Mouse (Mus musculus): Measurements from ENCODE around the gene A230050P20Rik.

DNA sequence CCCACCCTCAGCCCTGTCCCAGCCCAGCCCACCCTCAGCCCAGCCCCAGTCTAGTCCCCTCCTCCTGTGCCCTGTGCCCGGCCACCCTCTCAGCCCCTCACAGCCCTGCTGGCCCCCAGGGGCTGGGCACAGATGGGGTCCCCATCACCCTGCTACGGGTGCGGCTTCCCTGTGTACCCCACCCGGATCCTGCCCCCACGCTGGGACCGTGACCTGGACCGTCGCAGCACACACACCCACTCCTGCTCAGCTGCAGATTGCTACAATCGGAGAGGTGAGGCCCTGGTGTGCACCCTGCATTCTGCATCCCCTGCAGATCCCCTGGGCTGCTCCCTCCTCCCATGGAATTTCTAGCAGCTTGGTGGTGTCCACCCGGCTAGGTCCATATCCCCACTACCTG lies 4.5 kb downstream of the A230050P20Rik start:
- TF ChIP-seq GATA1 (IDR thresholded peaks at IDR 0.05; ENCODE audit: low read length) (no peak), TAL1 (IDR thresholded peaks at IDR 0.05; ENCODE audit: low read length) (no peak)

All from erythroblast, embryonic 14.5 days (primary cell).